Mouse (Mus musculus) left cerebral cortex, adult 18-20 months (tissue): ENCODE results near the gene Gng7. TPM values are rescaled to one million over a fixed set of nuclear protein-coding genes. Genes with fewer than 3 reads are reported as not detected.
A peak's percentile ranks its signal among the peaks of the same experiment; 100 is the strongest.
"Not testable (repeated sequence)": the region's sequence is repeated elsewhere in the genome, so short reads cannot be mapped to it uniquely, and the experiment has no call there.

Source experiments
- DNase-seq, 2 experiments: peaks; one replicate each; pipeline ENCODE4 v3.0.0; 2021 to 2022; ENCODE audit warnings: low spot score in 2 of 2, mixed read lengths in 1 of 2
- long read RNA-seq, 2 experiments: library from polyadenylated mRNA; stranded (forward); transcript quantifications; one replicate each; pipeline ENCODE4 v2.0.0; 2021
- total RNA-seq, 2 experiments: library from RNA; stranded (reverse); gene quantifications; 2 replicates each; pipeline ENCODE4 v1.2.3; 2021

The Gng7 gene
- total RNA-seq = 100 to 1,000 TPM; 107 to 137 TPM
- long read RNA-seq, experiment 1, transcript Gng7-205 (3 exons, 875 nt) = minor isoform, 8 of 116 reads
- long read RNA-seq, experiment 1, transcript Gng7-201 (4 exons, 3,362 nt) = major isoform, 55 of 116 reads
- long read RNA-seq, experiment 1, transcript Gng7-202 (4 exons, 3,425 nt) = minor isoform, 25 of 116 reads
- long read RNA-seq, experiment 1, partial matches to known transcripts = 5 of 116 reads
- long read RNA-seq, experiment 1, other reads (novel, unspliced or antisense) = 23 of 116 reads
- long read RNA-seq, experiment 2, transcript Gng7-205 (3 exons, 875 nt) = minor isoform, 10 of 99 reads
- long read RNA-seq, experiment 2, transcript Gng7-201 (4 exons, 3,362 nt) = major isoform, 37 of 99 reads
- long read RNA-seq, experiment 2, transcript Gng7-202 (4 exons, 3,425 nt) = minor isoform, 10 of 99 reads
- long read RNA-seq, experiment 2, partial matches to known transcripts = 9 of 99 reads
- long read RNA-seq, experiment 2, other reads (novel, unspliced or antisense) = 33 of 99 reads

DNA sequence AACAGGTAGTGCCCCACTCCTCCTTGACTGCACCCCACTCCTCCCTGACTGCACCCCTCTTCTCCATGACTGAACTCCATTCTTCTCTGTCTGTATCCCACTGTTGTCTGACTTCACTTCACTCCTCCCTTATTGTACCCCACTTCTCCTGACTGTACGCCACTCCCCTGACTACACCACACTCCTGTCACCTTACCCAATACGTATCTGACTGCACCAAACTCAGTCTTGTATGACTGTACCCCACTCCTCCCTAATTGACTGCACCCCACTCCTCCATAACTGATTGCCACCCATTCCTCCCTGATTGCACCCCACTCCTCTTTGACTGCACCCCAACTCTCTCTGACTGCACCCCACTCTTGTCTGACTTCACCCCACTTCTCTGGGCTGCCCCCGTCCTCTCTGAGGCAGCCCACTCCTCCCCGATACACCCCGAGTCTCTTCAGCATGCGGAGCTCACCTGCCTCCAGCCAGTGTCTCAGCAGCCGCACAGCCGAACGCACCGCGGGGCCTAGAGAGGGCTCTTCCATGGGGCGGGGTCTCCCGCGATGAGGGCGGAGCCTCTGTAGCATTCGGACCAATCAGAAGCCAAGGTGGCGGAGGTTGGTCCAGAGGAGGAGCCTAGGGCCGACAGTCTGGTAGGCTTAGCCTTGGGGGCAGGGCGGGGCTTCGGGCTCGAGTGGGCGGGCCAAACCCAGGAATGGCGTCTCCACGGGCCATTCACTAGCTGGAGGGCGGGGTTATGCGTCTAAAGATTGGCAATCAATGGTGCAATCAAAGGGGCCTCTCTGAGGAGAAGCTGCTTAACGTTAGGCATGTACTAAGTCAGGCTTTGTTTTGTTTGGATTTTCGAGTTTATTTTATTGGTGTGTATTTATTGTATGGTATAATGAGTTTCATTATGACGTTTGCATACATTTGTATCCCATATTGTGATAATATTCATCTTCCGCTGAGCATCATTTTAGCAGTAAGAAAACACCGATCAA, at the start of gene Gng7:
TSS of gene Gng7 (minus strand) at position 553 of the 992 bp plus-strand sequence.
- DNase-seq = peak; percentile 94

GRCm38 (mm10) chr10:81064519-81064918, 49.8 kb upstream of the Gng7 start:
- not testable (repeated sequence) for DNase-seq

- no peak for DNase-seq
These were observed 48.0 kb upstream of the Gng7 start for GRCm38 (mm10) chr10:81062710-81063109.

- peak; percentile 99 for DNase-seq
These were observed 45.1 kb upstream of the Gng7 start, which contains the start of gene Sgta for GRCm38 (mm10) chr10:81059603-81060543. Gene Sgta (minus strand): TSS chr10:81060181.

- DNase-seq = no peak
These were observed 44.2 kb upstream of the Gng7 start for GRCm38 (mm10) chr10:81058896-81059295.

DNA sequence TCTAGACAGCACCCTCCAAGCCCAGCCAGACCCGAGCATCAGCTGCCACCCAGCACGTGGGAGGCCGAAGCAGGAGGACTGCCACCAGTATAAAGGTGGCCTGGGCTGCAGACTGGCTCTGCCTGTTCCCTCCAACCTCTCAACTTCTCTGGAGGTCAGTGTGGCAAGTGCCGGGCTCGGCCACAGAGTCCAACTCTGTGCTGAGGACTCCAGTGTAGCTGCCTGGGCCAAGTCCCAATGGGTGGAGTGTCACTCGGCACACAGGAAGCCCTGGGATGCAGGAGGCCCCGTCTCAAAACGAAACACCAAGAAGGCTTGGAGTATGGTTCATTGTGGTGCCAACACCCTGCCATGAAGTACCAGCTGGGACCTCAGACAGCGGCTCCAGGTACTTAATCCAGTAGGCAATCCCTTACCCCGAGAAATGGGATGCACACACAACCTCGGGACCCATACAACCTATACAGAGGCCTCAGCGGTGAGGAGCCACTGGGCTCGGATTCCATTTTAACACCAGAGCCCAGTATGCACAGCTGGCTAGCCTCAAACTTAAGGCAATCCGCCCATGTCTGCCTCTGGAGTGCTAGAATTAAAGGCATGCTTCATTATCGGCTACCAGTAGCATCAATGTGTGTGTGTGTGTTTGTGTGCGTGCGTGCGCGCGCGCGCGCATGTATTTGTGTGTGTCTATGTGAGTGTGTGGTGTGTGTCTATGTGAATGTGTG, 42.8 kb upstream of the Gng7 start:
- no peak for DNase-seq

- DNase-seq = not testable (repeated sequence)
These were observed 41.1 kb upstream of the Gng7 start for GRCm38 (mm10) chr10:81055802-81056340.

GRCm38 (mm10) chr10:81055169-81055568, 40.4 kb upstream of the Gng7 start:
- no peak for DNase-seq

DNA sequence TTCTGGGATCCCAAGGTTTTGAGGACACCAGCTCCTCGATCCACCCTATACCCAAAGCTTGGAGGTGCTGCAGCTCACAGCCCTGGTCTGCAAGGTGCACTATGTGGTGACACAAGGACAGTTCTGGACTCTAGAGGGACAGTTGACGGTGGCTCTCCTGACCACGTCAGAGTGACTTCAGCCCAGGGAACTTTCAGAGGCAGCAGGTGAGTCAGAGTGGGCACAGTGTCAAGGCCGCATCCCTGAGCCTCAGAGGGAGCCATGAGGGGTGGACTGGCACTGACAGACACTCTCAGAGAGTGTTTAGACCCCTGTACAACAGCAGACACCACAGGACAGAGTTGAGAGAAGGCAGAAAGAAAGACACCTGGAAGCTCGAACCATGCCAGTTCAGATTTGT, 37.8 kb upstream of the Gng7 start:
- no peak for DNase-seq

DNA sequence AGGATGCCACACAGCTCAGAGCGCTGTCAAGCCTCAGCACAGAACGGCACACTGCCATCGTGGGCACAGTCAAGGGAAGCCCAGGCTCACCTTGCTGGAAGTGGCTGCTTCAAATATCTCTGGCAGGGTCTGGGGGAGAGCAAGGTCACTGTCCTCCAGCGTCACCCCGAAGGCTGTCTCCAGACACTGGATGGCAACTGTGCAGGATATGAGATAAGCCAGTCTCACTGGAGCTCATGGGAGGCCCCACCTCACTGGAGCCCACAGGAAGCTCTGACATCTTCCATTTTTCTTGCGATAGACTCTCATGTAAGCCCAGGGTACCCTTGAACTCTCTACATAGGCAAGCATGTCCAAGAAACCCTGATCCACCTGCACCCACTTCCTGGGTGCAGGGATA, 36.4 kb upstream of the Gng7 start:
- no peak for DNase-seq

DNA sequence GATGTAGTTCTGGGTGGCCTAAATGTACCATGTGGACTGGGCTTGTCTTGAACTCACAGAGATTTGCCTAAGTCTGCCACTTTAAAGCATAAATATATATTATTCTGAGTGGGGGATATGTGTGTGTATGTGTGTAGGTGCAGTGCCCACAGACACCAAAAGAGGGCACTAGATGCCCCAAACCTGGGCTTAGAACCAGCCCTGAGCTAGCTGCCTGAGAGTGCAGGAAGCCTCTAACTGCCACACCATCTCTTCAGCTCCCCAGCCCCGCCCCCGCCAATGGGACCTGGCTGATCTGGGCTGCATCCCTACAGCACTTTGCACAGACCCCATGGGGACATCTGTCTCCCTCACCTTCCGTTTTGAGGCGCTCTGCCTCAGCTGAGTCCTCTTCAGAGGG, 35.9 kb upstream of the Gng7 start:
- no peak for DNase-seq

GRCm38 (mm10) chr10:81045246-81045645, 30.5 kb upstream of the Gng7 start:
- not testable (repeated sequence) for DNase-seq

- DNase-seq = peak; percentile 73 to 79
These were observed 26.9 kb upstream of the Gng7 start for GRCm38 (mm10) chr10:81041458-81042175.

DNA sequence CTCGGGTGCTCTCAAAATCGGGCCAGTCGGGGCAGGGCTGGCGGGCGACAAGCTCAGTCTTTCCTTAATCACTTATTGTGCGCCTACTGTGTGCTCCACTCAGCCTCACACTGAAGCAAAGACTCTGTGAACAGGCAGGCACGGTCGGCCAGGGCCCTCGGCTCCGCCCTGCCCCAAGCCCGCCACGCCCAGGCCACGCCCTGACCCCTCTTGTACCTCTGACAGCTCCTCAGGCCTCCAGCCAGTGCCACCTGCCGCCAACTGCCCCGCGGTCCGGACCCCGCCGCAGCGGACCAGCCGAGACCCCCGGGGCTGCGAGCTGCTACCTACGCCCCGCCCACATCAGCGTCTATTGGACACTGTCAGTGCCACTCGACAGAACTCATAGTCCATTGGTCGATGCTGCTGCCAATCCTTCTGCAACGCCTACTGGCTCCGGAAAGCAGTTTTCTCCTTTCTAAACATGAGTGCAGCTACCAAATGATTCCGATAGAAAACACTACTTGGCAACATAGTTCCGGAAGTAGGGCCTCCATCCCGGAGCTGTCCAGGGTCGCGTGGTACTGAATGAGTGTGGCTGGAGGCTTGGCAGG, 22.3 kb upstream of the Gng7 start, which contains the start of gene Slc39a3:
TSS of gene Slc39a3 (minus strand) at position 439 of the 593 bp plus-strand sequence.
- peak; percentile 99 for DNase-seq

DNA sequence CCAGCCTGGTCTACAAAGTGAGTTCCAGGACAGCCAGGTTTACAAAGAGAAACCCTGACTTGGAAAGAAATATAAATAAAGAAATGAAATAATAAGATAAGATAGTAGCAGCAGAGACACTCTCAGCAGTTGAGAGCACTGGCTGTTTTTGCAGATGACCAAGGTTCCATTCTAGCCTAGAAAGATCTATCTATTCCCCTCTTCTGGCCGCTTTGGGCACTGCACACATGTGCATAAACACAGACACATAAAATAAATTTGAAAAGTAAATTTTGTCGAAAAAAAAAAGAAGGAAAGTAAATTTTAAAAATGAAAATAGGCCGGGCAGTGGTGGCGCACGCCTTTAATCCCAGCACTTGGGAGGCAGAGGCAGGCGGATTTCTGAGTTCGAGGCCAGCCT, 21.5 kb upstream of the Gng7 start:
- DNase-seq = no peak

DNA sequence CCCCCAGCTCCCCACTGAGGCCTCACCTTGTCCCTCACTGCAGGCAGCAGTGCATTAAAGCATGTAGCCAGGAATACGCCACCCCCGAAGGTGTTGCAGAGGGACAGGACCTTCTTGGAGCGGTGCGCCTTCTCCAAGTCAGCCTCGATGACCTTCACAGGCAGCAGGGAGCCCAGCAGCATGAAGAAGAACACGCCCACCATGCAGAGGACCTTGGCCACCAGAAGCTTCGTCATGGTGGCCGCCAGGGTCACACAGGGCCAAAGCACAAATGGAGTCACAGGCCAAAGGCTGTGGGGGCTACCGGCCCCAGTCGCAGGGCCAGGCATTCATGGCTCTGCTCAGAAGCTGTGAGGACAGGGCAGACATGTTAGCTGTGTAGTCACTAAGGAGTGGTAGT, 18.8 kb upstream of the Gng7 start:
- no peak for DNase-seq

- no peak for DNase-seq
These were observed 14.3 kb upstream of the Gng7 start for GRCm38 (mm10) chr10:81029031-81029430.

- DNase-seq = no peak
These were observed 13.5 kb upstream of the Gng7 start for GRCm38 (mm10) chr10:81028219-81028618.
